9 mouse cellular contexts compared by ENCODE assay signal in genomic region chr1:133353371-133353809, GRCm38 (mm10). TPM values are rescaled to one million over a fixed set of nuclear protein-coding genes. Genes with fewer than 3 reads are reported as not detected.
DNase-seq lines count a peak whose midpoint lies in the region; ATAC-seq and TF ChIP-seq lines count a peak whose summit lies in the region.
"Had no signal": no experiment of that assay in that cellular context is flagged by ENCODE, and none has a peak within 500 bp of the region (broad histone marks: within the 10 kb centered on the region; RNA-seq: fewer than 3 reads in every experiment).

No protein-coding gene starts in this region.

- no peaks in the 10 kb centered on the region for H3K9me3 ChIP-seq in liver, embryonic 12.5 days (replicated peaks)
- H3K9me3 ChIP-seq in forebrain, embryonic 15.5 days = no peaks in the 10 kb centered on the region
- H3K9me3 ChIP-seq in intestine, embryonic 14.5 days (ENCODE audit: control insufficient read depth, low read length) = no peaks in the 10 kb centered on the region
- no peaks in the 10 kb centered on the region for H3K9me3 ChIP-seq in limb, embryonic 10.5 days (replicated peaks)
- no peaks in the 10 kb centered on the region for H3K9me3 ChIP-seq in neural tube, embryonic 12.5 days

- H3K36me3 ChIP-seq in liver, embryonic 12.5 days = no peaks in the 10 kb centered on the region
- no peaks in the 10 kb centered on the region for H3K36me3 ChIP-seq in forebrain, embryonic 15.5 days
- no peaks in the 10 kb centered on the region for H3K36me3 ChIP-seq in intestine, embryonic 14.5 days (ENCODE audit: control insufficient read depth, insufficient read depth, low read length)
- H3K36me3 ChIP-seq in limb, embryonic 10.5 days = no peaks in the 10 kb centered on the region
- no peaks in the 10 kb centered on the region for H3K36me3 ChIP-seq in neural tube, embryonic 12.5 days
- H3K36me3 ChIP-seq in testis, adult 2 months (ENCODE audit: control insufficient read depth, insufficient read depth, low read length) = no peaks in the 10 kb centered on the region

- TF ChIP-seq CTCF in testis, adult 2 months (IDR thresholded peaks at IDR 0.05; ENCODE audit: control insufficient read depth, insufficient read depth, insufficient replicate concordance, low read depth, low read length) = peak; percentile 89; the same call in 1 of the 2 replicates

- TF ChIP-seq POLR2A in testis, adult 2 months (IDR thresholded peaks at IDR 0.05; ENCODE audit: control insufficient read depth, low read depth, low read length) = no peak

- peaks cover 71% of the 10 kb centered on the region for H3K27me3 ChIP-seq in liver, embryonic 12.5 days (replicated peaks)
- no peaks in the 10 kb centered on the region for H3K27me3 ChIP-seq in forebrain, embryonic 15.5 days
- H3K27me3 ChIP-seq in intestine, embryonic 14.5 days (replicated peaks; ENCODE audit: control insufficient read depth, insufficient read depth, low read length) = no peaks in the 10 kb centered on the region
- peaks cover 58% of the 10 kb centered on the region for H3K27me3 ChIP-seq in limb, embryonic 10.5 days (ENCODE audit: low read depth, poor library complexity, severe bottlenecking)
- H3K27me3 ChIP-seq in neural tube, embryonic 12.5 days (replicated peaks) = no peaks in the 10 kb centered on the region; the same call in none of the 2 replicates
- H3K27me3 ChIP-seq in testis, adult 2 months (ENCODE audit: control insufficient read depth, insufficient read depth, low read length) = no peaks in the 10 kb centered on the region

- peak; percentile 58 for DNase-seq in liver
- peak; percentile 70 for DNase-seq in cerebellum, adult 11 months
- peak; percentile 86 for DNase-seq in intestine, embryonic 14.5 days (ENCODE audit: low spot score)
- peak; percentile 72 for DNase-seq in limb, embryonic 10.5 days (ENCODE audit: low spot score)

- H3K4me1 ChIP-seq in liver, embryonic 12.5 days = no peaks in the 10 kb centered on the region
- H3K4me1 ChIP-seq in forebrain, embryonic 15.5 days = peaks cover 14% of the 10 kb centered on the region
- H3K4me1 ChIP-seq in intestine, embryonic 14.5 days (replicated peaks; ENCODE audit: control insufficient read depth, insufficient read depth, low read length) = no peaks in the 10 kb centered on the region
- peaks cover 26% of the 10 kb centered on the region for H3K4me1 ChIP-seq in limb, embryonic 10.5 days
- H3K4me1 ChIP-seq in neural tube, embryonic 12.5 days = no peaks in the 10 kb centered on the region; the same call in 1 of the 2 replicates
- no peaks in the 10 kb centered on the region for H3K4me1 ChIP-seq in testis, adult 2 months (ENCODE audit: control insufficient read depth, insufficient read depth, low read length)

- H3K4me2 ChIP-seq in liver, embryonic 12.5 days = no peak overlapping the region
- H3K4me2 ChIP-seq in forebrain, embryonic 15.5 days (replicated peaks) = no peak overlapping the region
- no peak overlapping the region for H3K4me2 ChIP-seq in intestine, embryonic 14.5 days (ENCODE audit: low read length)
- no peak overlapping the region for H3K4me2 ChIP-seq in neural tube, embryonic 12.5 days (replicated peaks)

- ATAC-seq in liver, embryonic 12.5 days = no peak
- peak; percentile 59 for ATAC-seq in forebrain, embryonic 15.5 days (replicated peaks)
- peak; percentile 58 for ATAC-seq in intestine, embryonic 14.5 days (replicated peaks; ENCODE audit: low FRiP score, low TSS enrichment, low read depth)
- ATAC-seq in neural tube, embryonic 12.5 days (ENCODE audit: low FRiP score, low read depth) = peak; percentile 48; the same call in 1 of the 2 replicates

- no peak overlapping the region for H3K9ac ChIP-seq in liver, embryonic 12.5 days
- no peak overlapping the region for H3K9ac ChIP-seq in forebrain, embryonic 15.5 days (replicated peaks)
- H3K9ac ChIP-seq in intestine, embryonic 14.5 days (ENCODE audit: low read length) = no peak overlapping the region
- no peak overlapping the region for H3K9ac ChIP-seq in neural tube, embryonic 12.5 days

- WGBS in liver, embryonic 12.5 days (ENCODE audit: insufficient replicate concordance) = 45% methylated on average over 12 of the region's 12 CpGs
- 26% methylated on average over 12 of the region's 12 CpGs for WGBS in forebrain, embryonic 15.5 days
- 47% methylated on average over 12 of the region's 12 CpGs for WGBS in intestine, embryonic 14.5 days
- 59% methylated on average over 12 of the region's 12 CpGs for WGBS in limb, embryonic 10.5 days
- WGBS in neural tube, embryonic 12.5 days = 55% methylated on average over 12 of the region's 12 CpGs

- H3K4me3 ChIP-seq in liver, embryonic 12.5 days = no peak overlapping the region
- no peak overlapping the region for H3K4me3 ChIP-seq in forebrain, embryonic 15.5 days
- no peak overlapping the region for H3K4me3 ChIP-seq in intestine, embryonic 14.5 days (ENCODE audit: low read depth, low read length)
- H3K4me3 ChIP-seq in limb, embryonic 10.5 days = no peak overlapping the region
- no peak overlapping the region for H3K4me3 ChIP-seq in neural tube, embryonic 12.5 days
- no peak overlapping the region for H3K4me3 ChIP-seq in testis, adult 2 months (ENCODE audit: control insufficient read depth, low read depth, low read length)
- H3K4me3 ChIP-seq: erythroblast, embryonic 14.5 days had no signal

- no peak overlapping the region for H3K27ac ChIP-seq in liver, embryonic 12.5 days
- H3K27ac ChIP-seq in forebrain, embryonic 15.5 days (replicated peaks) = no peak overlapping the region
- H3K27ac ChIP-seq in intestine, embryonic 14.5 days (ENCODE audit: low read depth) = no peak overlapping the region
- H3K27ac ChIP-seq in limb, embryonic 10.5 days = no peak overlapping the region
- no peak overlapping the region for H3K27ac ChIP-seq in neural tube, embryonic 12.5 days
- no peak overlapping the region for H3K27ac ChIP-seq in testis, adult 2 months (ENCODE audit: control insufficient read depth, insufficient read depth, low read depth, low read length)

RNA-seq across cellular contexts. Expression of gene Ren1, which starts 3.1 kb away (rescaled TPM):
- polyA plus RNA-seq in liver, embryonic 12.5 days (2016; fragmentation: Nextera tagmentation; extraction: Ambion mirVana) = 0.29 and 0.39 TPM in 2 replicates
- not detected in 2 replicates for polyA plus RNA-seq in forebrain, embryonic 15.5 days (2015; fragmentation: Nextera tagmentation; extraction: Ambion mirVana)
- polyA plus RNA-seq in intestine, embryonic 14.5 days (2014; fragmentation: Nextera tagmentation; extraction: Ambion mirVana) = 0.51 and 1.4 TPM in 2 replicates
- 0.09 TPM in 1 of 2 replicates, not detected in the other for polyA plus RNA-seq in limb, embryonic 10.5 days (2016; fragmentation: Nextera tagmentation; extraction: Ambion mirVana)
- polyA plus RNA-seq in neural tube, embryonic 12.5 days (2016; fragmentation: Nextera tagmentation; extraction: Ambion mirVana) = 0.11 and 0.20 TPM in 2 replicates
- 0.90 and 2.6 TPM in 2 replicates for polyA plus RNA-seq in testis, adult 2 months (2012; rRNA removed)
- polyA plus RNA-seq: erythroblast, embryonic 14.5 days had no signal

RNA-seq across cellular contexts. Expression of gene Etnk2, which starts 10.0 kb away (rescaled TPM):
- polyA plus RNA-seq in liver, embryonic 12.5 days (2016; fragmentation: Nextera tagmentation; extraction: Ambion mirVana) = 4.0 and 4.1 TPM in 2 replicates
- 5.2 and 5.9 TPM in 2 replicates for polyA plus RNA-seq in forebrain, embryonic 15.5 days (2015; fragmentation: Nextera tagmentation; extraction: Ambion mirVana)
- 3.7 and 4.6 TPM in 2 replicates for polyA plus RNA-seq in intestine, embryonic 14.5 days (2014; fragmentation: Nextera tagmentation; extraction: Ambion mirVana)
- 1.7 and 2.0 TPM in 2 replicates for polyA plus RNA-seq in limb, embryonic 10.5 days (2016; fragmentation: Nextera tagmentation; extraction: Ambion mirVana)
- 5.6 TPM in 2 replicates for polyA plus RNA-seq in neural tube, embryonic 12.5 days (2016; fragmentation: Nextera tagmentation; extraction: Ambion mirVana)
- polyA plus RNA-seq in testis, adult 2 months (2012; rRNA removed) = 32.1 and 33.7 TPM in 2 replicates
- polyA plus RNA-seq: erythroblast, embryonic 14.5 days had no signal

RNA-seq across cellular contexts. Expression of gene Kiss1, which starts 31.7 kb away (rescaled TPM):
- not detected in 2 replicates for polyA plus RNA-seq in liver, embryonic 12.5 days (2016; fragmentation: Nextera tagmentation; extraction: Ambion mirVana)
- not detected in 2 replicates for polyA plus RNA-seq in forebrain, embryonic 15.5 days (2015; fragmentation: Nextera tagmentation; extraction: Ambion mirVana)
- polyA plus RNA-seq in intestine, embryonic 14.5 days (2014; fragmentation: Nextera tagmentation; extraction: Ambion mirVana) = not detected in 2 replicates
- not detected in 2 replicates for polyA plus RNA-seq in limb, embryonic 10.5 days (2016; fragmentation: Nextera tagmentation; extraction: Ambion mirVana)
- not detected in 2 replicates for polyA plus RNA-seq in neural tube, embryonic 12.5 days (2016; fragmentation: Nextera tagmentation; extraction: Ambion mirVana)
- polyA plus RNA-seq in testis, adult 2 months (2012; rRNA removed) = 0.44 TPM in 1 of 2 replicates, not detected in the other
- polyA plus RNA-seq: erythroblast, embryonic 14.5 days had no signal

RNA-seq across cellular contexts. Expression of gene Golt1a, which starts 43.8 kb away (rescaled TPM):
- polyA plus RNA-seq in liver, embryonic 12.5 days (2016; fragmentation: Nextera tagmentation; extraction: Ambion mirVana) = 4.4 and 5.8 TPM in 2 replicates
- 0.32 TPM in 1 of 2 replicates, not detected in the other for polyA plus RNA-seq in forebrain, embryonic 15.5 days (2015; fragmentation: Nextera tagmentation; extraction: Ambion mirVana)
- 5.0 and 12.8 TPM in 2 replicates for polyA plus RNA-seq in intestine, embryonic 14.5 days (2014; fragmentation: Nextera tagmentation; extraction: Ambion mirVana)
- not detected in 2 replicates for polyA plus RNA-seq in limb, embryonic 10.5 days (2016; fragmentation: Nextera tagmentation; extraction: Ambion mirVana)
- polyA plus RNA-seq in neural tube, embryonic 12.5 days (2016; fragmentation: Nextera tagmentation; extraction: Ambion mirVana) = not detected in 2 replicates
- 0.46 TPM in 1 of 2 replicates, not detected in the other for polyA plus RNA-seq in testis, adult 2 months (2012; rRNA removed)
- polyA plus RNA-seq: erythroblast, embryonic 14.5 days had no signal
